Mouse (Mus musculus) right cerebral cortex, adult 18-20 months (tissue): ENCODE measurements around the gene 2810408A11Rik.
"Not testable (repeated sequence)": the region's sequence is repeated elsewhere in the genome, so short reads cannot be mapped to it uniquely, and the experiment has no call there.

Experiments
- DNase-seq: peaks from one replicate; pipeline ENCODE4 v3.0.0; 2022; ENCODE audit warnings: mixed read lengths

Gene 2810408A11Rik

GRCm38 (mm10) chr11:69880506-69880852, 20.3 kb downstream of the 2810408A11Rik start:
- DNase-seq: no peak

- no peak for DNase-seq
Measured at GRCm38 (mm10) chr11:69879711-69880110, 21.1 kb downstream of the 2810408A11Rik start.

GRCm38 (mm10) chr11:69878952-69879351, 21.8 kb downstream of the 2810408A11Rik start:
- DNase-seq: no peak

GRCm38 (mm10) chr11:69878399-69878798, 22.4 kb downstream of the 2810408A11Rik start:
- no peak for DNase-seq

GRCm38 (mm10) chr11:69877878-69878277, 22.9 kb downstream of the 2810408A11Rik start, which contains the start of gene Tmem95:
Tmem95 (minus strand) TSS chr11:69878018.
- DNase-seq: no peak

GRCm38 (mm10) chr11:69876867-69877266, 23.9 kb downstream of the 2810408A11Rik start:
- DNase-seq: peak; percentile 69

- DNase-seq: no peak
Measured at GRCm38 (mm10) chr11:69876186-69876585, 24.6 kb downstream of the 2810408A11Rik start.

- no peak for DNase-seq
Measured at GRCm38 (mm10) chr11:69872451-69872850, 28.3 kb downstream of the 2810408A11Rik start.

GRCm38 (mm10) chr11:69871822-69872221, 29.0 kb downstream of the 2810408A11Rik start:
- DNase-seq: no peak

- DNase-seq: no peak
Measured at GRCm38 (mm10) chr11:69870289-69871069, 30.3 kb downstream of the 2810408A11Rik start.

GRCm38 (mm10) chr11:69867335-69867734, 33.5 kb downstream of the 2810408A11Rik start:
- DNase-seq: no peak

- no peak for DNase-seq
Measured at GRCm38 (mm10) chr11:69865561-69865960, 35.2 kb downstream of the 2810408A11Rik start.

- no peak for DNase-seq
Measured at GRCm38 (mm10) chr11:69864138-69864860, 36.5 kb downstream of the 2810408A11Rik start.

GRCm38 (mm10) chr11:69863729-69864128, 37.1 kb downstream of the 2810408A11Rik start:
- DNase-seq: not testable (repeated sequence)

- no peak for DNase-seq
Measured at GRCm38 (mm10) chr11:69858113-69858998, 42.4 kb downstream of the 2810408A11Rik start, which contains the start of gene Tnk1. Tnk1 (minus strand) TSS chr11:69858730.

- DNase-seq: no peak
Measured at GRCm38 (mm10) chr11:69855347-69855746, 45.4 kb downstream of the 2810408A11Rik start.

- DNase-seq: no peak
Measured at GRCm38 (mm10) chr11:69854680-69855079, 46.1 kb downstream of the 2810408A11Rik start.

GRCm38 (mm10) chr11:69853994-69854393, 46.8 kb downstream of the 2810408A11Rik start:
- no peak for DNase-seq

GRCm38 (mm10) chr11:69850754-69851153, 50.0 kb downstream of the 2810408A11Rik start:
- no peak for DNase-seq

- no peak for DNase-seq
Measured at GRCm38 (mm10) chr11:69849884-69850283, 50.9 kb downstream of the 2810408A11Rik start.

- no peak for DNase-seq
Measured at GRCm38 (mm10) chr11:69849128-69849527, 51.7 kb downstream of the 2810408A11Rik start.

GRCm38 (mm10) chr11:69848021-69848420, 52.8 kb downstream of the 2810408A11Rik start:
- DNase-seq: no peak
